Mouse (Mus musculus) hindbrain, embryonic 10.5 days (tissue): ENCODE results near the gene Tmem262. TPM values are rescaled to one million over a fixed set of nuclear protein-coding genes. Genes with fewer than 3 reads are reported as not detected.
"Not testable (repeated sequence)": the region's sequence is repeated elsewhere in the genome, so short reads cannot be mapped to it uniquely, and the experiment has no call there.

Experiments used
- DNase-seq: peaks from one replicate; pipeline ENCODE4 v3.0.0-alpha.2; 2017; ENCODE audit warnings: low spot score
- H3K27ac ChIP-seq: fragments of 300-500 bp; sonication (generic); 2 replicates; pipeline ENCODE4 v1.5.1; 2016; ENCODE audit warnings: mild to moderate bottlenecking, moderate library complexity
- H3K27me3 ChIP-seq: fragments of 300-500 bp; sonication (generic); 2 replicates; pipeline ENCODE4 v1.6.1; 2016; ENCODE audit warnings: mild to moderate bottlenecking; ENCODE audit not compliant: poor library complexity, insufficient read depth, severe bottlenecking
- H3K36me3 ChIP-seq: fragments of 300-500 bp; sonication (generic); 2 replicates; pipeline ENCODE4 v1.6.1; 2016; ENCODE audit warnings: mild to moderate bottlenecking, moderate library complexity
- H3K4me1 ChIP-seq: fragments of 300-500 bp; sonication (generic); replicated peaks from 2 replicates; pipeline ENCODE4 v1.6.1; 2016; ENCODE audit warnings: mild to moderate bottlenecking
- H3K4me3 ChIP-seq: fragments of 300-500 bp; sonication (generic); 2 replicates; pipeline ENCODE4 v1.5.1; 2016; ENCODE audit warnings: mild to moderate bottlenecking, moderate library complexity
- H3K9me3 ChIP-seq: fragments of 300-500 bp; sonication (generic); 2 replicates; pipeline ENCODE4 v1.6.1; 2016; ENCODE audit warnings: mild to moderate bottlenecking, moderate library complexity
- WGBS: fragments of 180-500 bp; shearing (Covaris S2); methylation state at CpG from one replicate; pipeline ENCODE4 v1.1.7; 2016; 5-methylcytosine and 5-hydroxymethylcytosine counted together
- polyA plus RNA-seq: library from polyadenylated mRNA; unstranded; fragments of >200 nt; fragmentation: Nextera tagmentation; extraction: Ambion mirVana; gene quantifications from 2 replicates; pipeline ENCODE4 v1.2.1, GENCODE M21; 2016

Tmem262 gene
- not detected in 2 replicates for polyA plus RNA-seq

DNA sequence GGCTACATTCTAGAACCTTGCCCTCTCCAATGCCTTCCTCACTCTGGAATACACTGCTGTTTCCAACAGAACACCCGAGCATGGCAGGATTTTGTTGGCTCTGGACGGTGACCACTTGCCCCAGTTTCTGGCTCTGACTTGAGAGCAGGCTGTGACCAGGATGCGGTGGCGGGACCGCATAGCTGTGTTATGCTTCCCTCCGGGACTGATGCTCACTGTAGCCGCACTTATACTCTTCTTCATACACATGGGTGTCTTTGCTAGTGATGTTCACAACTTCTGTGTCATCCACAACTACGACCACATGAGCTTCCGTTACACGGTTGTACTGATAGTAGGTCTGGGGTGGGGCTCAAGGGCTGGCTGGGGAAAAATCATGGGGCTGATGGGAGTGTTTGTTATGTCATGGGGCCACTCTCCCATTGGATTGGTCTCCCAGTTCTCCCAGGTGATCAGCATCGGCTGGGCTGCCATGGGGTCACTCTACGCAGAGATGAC is at the start of gene Tmem262:
Gene Tmem262 (plus strand): TSS at position 51 of the 498 bp plus-strand sequence.
- no peak within 1 kb of the TSS for H3K27ac ChIP-seq
- WGBS: 92% methylated on average over 12 of the region's 12 CpGs
- H3K9me3 ChIP-seq: no peaks in the 10 kb centered on the region
- H3K4me1 ChIP-seq: peaks cover 33% of the 10 kb centered on the region
- DNase-seq: no peak
- H3K4me3 ChIP-seq: 0 out of 2 replicates have a peak within 1 kb of the TSS, but pooled peaks have one; percentile 2
- peaks cover 39% of the 10 kb centered on the region for H3K36me3 ChIP-seq
- no peaks in the 10 kb centered on the region for H3K27me3 ChIP-seq

DNA sequence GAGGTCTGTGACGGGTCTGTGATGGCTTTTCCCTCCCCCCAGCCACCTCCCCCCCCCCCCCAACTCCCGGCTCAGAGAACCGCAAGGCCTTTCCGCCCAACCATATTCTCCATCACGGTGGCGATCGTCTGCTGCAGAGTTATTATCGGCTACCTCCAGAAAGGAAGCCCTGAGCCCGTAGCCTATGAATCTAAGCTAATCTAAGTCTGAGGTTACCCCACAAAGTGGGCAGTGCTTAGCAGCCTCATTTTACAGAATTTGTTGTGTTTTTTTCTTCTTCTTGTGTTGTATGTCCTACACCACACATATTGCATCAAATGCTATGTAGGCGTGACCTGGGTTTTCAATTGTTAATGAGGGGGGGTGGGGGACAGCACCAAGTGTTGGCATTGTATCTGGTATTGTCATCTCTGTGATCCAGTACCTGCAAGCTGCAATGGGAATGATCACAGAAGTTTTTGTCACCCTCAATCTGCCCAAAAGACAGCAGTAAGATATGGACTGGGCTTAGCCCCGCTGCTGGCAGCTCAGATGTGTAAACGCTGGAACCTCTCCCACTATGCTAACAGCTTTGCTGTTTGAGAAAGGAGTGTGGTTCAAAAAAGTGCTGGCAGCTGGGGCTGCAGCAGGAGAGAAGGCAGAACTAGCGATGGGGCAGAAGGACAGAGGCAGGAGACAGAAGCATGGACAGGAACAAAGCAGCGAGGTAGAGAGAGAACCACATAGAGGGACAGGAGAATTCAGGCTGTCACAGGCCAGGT is 49.1 kb upstream of the Tmem262 start:
- Histone ChIP-seq H3K27ac (no peak overlapping the region), H3K9me3 (no peaks in the 10 kb centered on the region), H3K27me3 (no peaks in the 10 kb centered on the region), H3K4me3 (no peak overlapping the region), H3K36me3 (no peaks in the 10 kb centered on the region), H3K4me1 (no peaks in the 10 kb centered on the region)
- no peak for DNase-seq
- 74% methylated on average over 14 of the region's 14 CpGs for WGBS

DNA sequence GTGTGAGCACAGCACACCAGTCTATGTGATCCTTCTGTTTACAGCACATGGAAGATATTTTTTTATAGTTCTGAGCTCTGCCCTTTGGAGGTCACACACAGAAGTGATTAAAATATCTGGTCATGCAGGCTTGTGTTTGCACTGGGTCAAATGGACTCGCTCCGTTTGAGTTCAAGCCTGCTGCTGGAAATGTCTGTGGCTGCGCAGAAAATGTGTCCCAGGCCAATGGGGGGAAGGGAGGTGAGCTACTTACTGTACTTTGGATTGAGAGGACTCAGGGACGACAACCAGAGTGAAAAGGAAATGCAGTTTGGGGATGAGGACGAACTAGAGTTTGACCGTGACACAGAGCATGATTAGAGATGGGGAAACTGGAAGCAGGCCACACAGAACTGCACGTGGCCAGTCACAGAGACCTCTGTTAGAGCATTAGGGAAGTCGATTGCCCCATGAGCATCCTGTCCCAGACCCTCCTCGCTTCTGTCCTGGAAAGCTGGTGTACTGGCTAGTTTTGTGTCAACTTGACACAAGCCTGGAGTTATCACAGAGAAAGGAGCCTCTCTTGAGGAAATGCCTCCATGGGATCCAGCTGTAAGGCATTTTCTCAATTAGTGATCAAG is 43.8 kb upstream of the Tmem262 start:
- no peak overlapping the region for H3K27ac ChIP-seq
- WGBS: 78% methylated on average over 9 of the region's 9 CpGs
- H3K4me3 ChIP-seq: no peak overlapping the region
- DNase-seq: no peak
- H3K27me3 ChIP-seq: no peaks in the 10 kb centered on the region
- H3K36me3 ChIP-seq: no peaks in the 10 kb centered on the region
- no peaks in the 10 kb centered on the region for H3K4me1 ChIP-seq
- no peaks in the 10 kb centered on the region for H3K9me3 ChIP-seq

DNA sequence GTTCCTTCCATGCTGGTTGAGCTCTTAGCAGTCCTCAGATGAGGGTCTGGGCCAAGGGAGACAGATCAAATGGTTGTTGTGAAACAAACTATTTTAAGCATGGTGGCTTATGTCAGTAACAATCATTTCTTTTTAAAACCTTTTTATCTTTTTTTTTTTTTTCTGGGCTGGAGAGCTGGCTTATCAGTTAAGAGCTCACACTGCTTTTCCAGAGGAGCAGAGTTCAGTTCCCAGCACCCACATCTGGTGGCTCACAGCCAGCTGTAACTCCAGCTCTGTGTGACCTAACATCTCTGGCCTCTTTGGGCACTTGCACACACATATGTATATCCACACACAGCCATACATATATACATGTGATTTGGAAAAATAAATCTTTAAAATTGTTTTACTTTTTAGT is 42.1 kb upstream of the Tmem262 start:
- no peaks in the 10 kb centered on the region for H3K36me3 ChIP-seq
- no peaks in the 10 kb centered on the region for H3K27me3 ChIP-seq
- DNase-seq: no peak
- H3K9me3 ChIP-seq: no peaks in the 10 kb centered on the region
- H3K27ac ChIP-seq: no peak overlapping the region
- H3K4me3 ChIP-seq: no peak overlapping the region
- H3K4me1 ChIP-seq: peaks cover 11% of the 10 kb centered on the region; the same call in 1 of the 2 replicates

DNA sequence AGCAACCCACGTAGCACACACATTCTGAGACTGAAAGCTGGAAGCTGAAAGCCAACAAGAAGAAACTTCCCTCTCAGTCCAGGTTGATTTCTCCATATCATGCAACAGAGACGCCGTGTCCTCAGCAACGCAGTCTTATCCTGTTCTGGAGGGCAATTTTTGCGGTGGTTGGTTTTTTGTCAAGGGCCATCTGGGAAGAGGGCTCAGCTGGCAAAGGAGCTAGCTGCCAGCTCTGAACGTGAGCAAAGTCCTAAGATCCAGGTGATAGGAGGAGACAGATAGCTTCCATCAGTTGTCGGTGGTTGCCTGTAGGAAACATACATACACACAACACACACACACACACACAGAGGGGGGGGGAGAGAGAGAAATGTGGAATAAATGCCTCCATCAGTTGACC is 41.5 kb upstream of the Tmem262 start:
- Histone ChIP-seq H3K4me3 (no peak overlapping the region), H3K4me1 (peaks cover 11% of the 10 kb centered on the region; the same call in 1 of the 2 replicates), H3K9me3 (no peaks in the 10 kb centered on the region), H3K27ac (no peak overlapping the region), H3K36me3 (no peaks in the 10 kb centered on the region), H3K27me3 (no peaks in the 10 kb centered on the region)
- no peak for DNase-seq
- 82% methylated on average over 7 of the region's 7 CpGs for WGBS

DNA sequence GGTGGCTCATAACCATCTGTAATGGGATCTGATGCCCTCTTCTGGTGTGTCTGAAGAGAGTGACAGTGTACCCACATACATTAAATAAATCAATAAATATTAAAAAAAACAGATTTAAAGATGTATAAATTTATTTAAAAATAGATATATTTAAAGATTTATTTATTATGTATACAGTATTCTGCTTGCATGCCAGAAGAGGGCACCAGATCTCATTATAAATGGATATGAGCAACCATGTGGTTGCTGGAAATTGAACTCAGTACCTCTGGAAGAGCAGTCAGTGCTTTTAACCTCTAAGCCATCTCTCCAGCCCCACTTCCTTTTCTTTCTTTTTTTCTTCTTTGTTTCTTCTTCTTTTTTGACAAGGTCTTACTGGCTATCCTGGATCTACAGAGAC is 39.8 kb upstream of the Tmem262 start:
- H3K9me3 ChIP-seq: no peaks in the 10 kb centered on the region

DNA sequence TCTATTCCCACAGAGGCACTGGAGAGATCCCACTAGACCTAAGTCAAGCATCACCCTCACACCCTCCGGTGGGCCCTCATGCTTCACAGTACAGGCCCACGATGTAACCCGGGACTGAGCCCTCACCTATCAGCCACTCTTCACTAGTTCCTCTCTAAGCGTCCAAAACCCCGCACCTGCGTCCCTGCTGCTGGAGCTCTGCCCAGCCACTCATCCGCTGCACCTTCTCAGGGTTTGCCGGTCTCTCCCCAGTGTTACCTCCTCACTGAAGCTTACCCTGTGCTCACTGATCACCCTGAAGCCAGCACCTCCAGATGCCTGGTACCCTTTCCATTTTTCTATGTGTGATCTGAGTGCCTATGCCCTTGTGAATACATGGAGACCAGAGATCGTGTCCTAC is 37.5 kb upstream of the Tmem262 start:
- Histone ChIP-seq H3K27me3 (no peaks in the 10 kb centered on the region), H3K4me3 (no peak overlapping the region), H3K4me1 (peaks cover 24% of the 10 kb centered on the region), H3K36me3 (peaks cover 4% of the 10 kb centered on the region; the same call in 1 of the 2 replicates), H3K27ac (peak overlapping the region; percentile 56; the same call in 1 of the 2 replicates), H3K9me3 (no peaks in the 10 kb centered on the region)
- 81% methylated on average over 9 of the region's 9 CpGs for WGBS
- DNase-seq: no peak

More for the DNA sequence above, 39.8 kb upstream of the Tmem262 start:
- Histone ChIP-seq H3K27me3 (no peaks in the 10 kb centered on the region), H3K27ac (no peak overlapping the region), H3K4me1 (peaks cover 12% of the 10 kb centered on the region; the same call in 1 of the 2 replicates), H3K36me3 (peaks cover 4% of the 10 kb centered on the region; the same call in 1 of the 2 replicates), H3K4me3 (no peak overlapping the region)
- DNase-seq: no peak

DNA sequence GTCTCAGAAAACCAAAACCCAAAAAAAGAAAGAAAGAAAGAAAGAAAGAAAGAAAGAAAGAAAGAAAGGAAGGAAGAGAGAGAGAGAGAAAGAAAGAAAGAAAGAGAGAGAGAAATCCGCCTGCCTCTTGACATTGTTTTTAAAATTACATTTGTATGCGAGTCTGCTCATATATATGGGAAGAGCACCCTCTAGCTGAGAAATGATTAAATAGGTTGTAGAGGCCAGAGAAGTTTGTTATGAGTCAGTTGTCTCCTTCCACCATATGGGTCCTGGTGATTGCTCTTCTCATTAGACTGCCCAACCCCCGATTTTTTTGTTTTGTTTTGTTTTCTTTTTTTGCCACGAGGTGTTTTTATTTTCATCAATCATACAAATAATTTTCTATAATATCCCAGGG is 35.7 kb upstream of the Tmem262 start:
- not testable (repeated sequence) for H3K27me3 ChIP-seq, H3K4me3 ChIP-seq, DNase-seq, H3K9me3 ChIP-seq, H3K27ac ChIP-seq
- peaks cover 41% of the 10 kb centered on the region for H3K4me1 ChIP-seq
- peaks cover 18% of the 10 kb centered on the region for H3K36me3 ChIP-seq
- 75% methylated on average over 4 of the region's 4 CpGs for whole genome bisulfite sequencing

DNA sequence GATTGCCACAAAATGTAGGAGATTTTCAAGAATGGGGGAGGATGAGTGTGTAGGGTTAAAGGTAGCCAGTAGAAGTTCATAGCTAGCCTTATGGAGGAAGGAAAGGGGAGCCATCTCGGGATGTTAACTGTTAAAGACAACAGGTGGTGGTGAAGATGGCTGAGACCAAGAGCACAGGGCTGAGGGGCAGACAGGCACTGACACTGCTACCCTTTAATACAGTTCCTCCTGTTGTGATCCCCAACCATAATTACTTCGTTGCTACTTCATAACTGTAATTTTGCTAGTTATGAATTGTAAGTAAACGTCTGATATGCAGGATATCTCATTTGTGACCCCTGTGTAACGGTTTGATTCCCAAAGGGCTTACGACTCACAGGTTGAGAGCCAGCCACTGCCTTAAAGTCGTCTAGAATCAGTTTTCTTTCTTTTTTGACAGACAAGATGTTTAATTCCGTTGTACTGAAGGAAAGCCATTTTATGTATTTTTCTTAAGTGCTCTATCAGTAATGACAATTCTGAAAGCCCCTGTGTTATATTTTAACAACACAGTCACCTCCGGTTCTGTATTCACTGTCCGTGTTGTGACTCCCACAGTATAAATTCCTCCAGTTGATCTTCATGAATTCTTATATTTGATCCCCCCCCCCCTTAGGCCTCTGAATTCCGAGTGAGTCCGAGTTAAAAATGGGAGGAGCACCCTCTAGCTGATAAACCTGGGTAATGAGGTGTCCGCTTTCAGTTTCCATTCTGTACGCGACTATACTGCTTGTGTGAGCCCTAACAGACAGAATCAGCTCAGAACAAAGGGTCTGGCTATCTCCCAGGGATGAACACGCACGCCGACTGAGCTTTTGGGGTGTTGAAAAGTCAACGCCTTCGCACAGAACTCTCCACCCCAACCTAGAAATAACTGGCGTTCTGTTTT is 34.2 kb upstream of the Tmem262 start:
- no peak for DNase-seq
- H3K4me1 ChIP-seq: peaks cover 41% of the 10 kb centered on the region
- no peaks in the 10 kb centered on the region for H3K9me3 ChIP-seq
- H3K4me3 ChIP-seq: peak overlapping the region; percentile 92
- peak overlapping the region; percentile 99 for H3K27ac ChIP-seq
- WGBS: 24% methylated on average over 20 of the region's 20 CpGs
- H3K36me3 ChIP-seq: peaks cover 33% of the 10 kb centered on the region
- H3K27me3 ChIP-seq: no peaks in the 10 kb centered on the region

DNA sequence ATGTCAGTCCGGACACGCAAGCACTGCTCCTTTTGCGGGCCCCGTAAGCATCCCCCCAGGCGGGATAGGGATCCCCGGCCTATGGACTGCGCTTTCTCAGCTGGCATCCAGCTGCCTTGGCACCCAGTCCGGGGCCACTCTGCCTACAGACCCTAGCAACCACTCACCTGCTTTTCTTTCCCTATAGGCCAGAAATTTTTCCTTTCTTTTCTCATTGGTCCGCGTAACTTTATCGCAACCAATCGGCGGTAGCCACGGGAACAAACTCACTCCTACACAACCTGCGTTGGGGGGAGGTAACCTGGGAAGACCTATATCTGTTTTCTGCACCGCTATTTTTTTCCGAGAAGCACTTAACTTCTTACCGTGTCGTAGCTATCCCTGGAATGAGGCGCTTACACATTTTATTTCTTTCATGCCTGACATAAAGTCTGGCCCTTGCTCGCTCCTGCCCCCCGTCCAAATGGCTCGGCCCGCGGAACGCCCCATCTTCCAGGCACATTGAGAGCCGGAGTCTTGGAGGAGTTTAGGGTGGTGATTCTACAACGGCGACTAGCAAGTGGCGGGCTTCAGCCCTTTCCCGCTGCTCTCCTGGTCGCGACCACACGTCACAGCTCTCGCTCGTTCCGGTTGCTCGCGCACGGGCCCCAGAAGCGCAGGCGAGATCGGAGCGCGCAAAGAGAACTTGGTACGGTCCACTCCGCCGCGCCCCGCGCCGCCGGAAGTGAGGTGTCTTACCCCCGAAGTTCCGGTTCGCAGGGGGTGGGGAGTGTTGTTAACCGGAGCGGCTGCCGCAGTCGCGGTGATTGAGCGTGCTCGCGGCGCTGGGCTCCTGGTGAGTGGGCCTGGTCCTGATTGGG is 33.3 kb upstream of the Tmem262 start, which contains the start of gene Syvn1:
Gene Syvn1 (plus strand): TSS at position 283 of the 860 bp plus-strand sequence.
- under 1% methylated on average over 65 of the region's 65 CpGs for WGBS
- Histone ChIP-seq H3K9me3 (no peaks in the 10 kb centered on the region), H3K27ac (peak within 1 kb of the TSS; percentile 99), H3K36me3 (peaks cover 42% of the 10 kb centered on the region), H3K27me3 (no peaks in the 10 kb centered on the region), H3K4me1 (peaks cover 38% of the 10 kb centered on the region), H3K4me3 (peak within 1 kb of the TSS; percentile 92)
- DNase-seq: peak; percentile 92

DNA sequence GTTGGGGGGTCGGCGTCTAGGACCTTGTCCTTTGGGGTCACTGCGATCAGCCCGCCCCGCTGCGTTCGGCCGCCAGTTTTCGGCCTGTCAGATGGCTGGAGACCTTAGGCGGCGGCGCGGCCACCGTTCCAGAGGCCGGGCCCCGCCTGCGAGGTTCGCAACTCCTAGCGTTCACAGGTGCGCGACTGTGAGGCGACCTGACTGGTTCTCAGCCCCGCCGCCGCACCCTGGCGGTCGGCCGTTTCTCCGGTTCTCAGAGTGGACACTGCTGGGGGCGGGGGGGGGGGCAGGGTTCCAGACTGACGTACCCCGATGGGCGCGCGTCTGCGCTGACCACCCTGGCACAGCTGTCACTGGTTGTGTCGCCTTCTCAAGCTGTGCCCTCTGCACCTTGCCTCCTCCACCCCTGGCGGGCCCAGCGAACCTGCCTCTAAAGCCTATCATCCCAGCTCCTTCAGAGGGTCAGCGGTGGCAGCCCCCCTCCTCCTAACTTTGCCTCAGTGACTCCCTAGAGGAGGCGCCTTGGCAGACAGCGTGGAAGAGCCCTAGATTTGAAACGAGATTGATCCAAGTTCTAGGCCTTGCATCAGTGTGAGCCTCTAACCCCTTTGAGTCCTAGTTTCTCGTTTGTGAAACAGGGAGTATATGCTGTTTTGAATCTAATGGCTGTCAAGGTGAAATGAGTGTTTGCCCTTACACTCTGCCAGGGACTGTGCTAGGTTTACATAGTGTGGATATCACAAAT is 32.5 kb upstream of the Tmem262 start:
- no peaks in the 10 kb centered on the region for H3K27me3 ChIP-seq
- peak overlapping the region; percentile 99 for H3K27ac ChIP-seq
- DNase-seq: peak; percentile 34
- peaks cover 50% of the 10 kb centered on the region for H3K36me3 ChIP-seq
- H3K9me3 ChIP-seq: no peaks in the 10 kb centered on the region
- WGBS: 2% methylated on average over 44 of the region's 44 CpGs
- H3K4me3 ChIP-seq: peak overlapping the region; percentile 92
- H3K4me1 ChIP-seq: peaks cover 30% of the 10 kb centered on the region
